Mouse (Mus musculus) megakaryocyte, embryonic 14.5 days (primary cell): ENCODE results near the gene Iqck.

Experiments
- FLI1 ChIP-seq: IDR thresholded peaks from 2 replicates; pipeline ENCODE4 v1.6.1; 2012; ENCODE audit warnings: low read length, inconsistent platforms, mixed read lengths
- GATA1 ChIP-seq: IDR thresholded peaks from 3 replicates; pipeline ENCODE4 v1.6.1; 2012; ENCODE audit warnings: mixed read lengths, low read length, inconsistent platforms, borderline replicate concordance

GRCm38 (mm10) chr7:118817741-118818140, 37.8 kb upstream of the Iqck start:
- TF ChIP-seq GATA1: no peak
- no peak for TF ChIP-seq FLI1
